Mouse (Mus musculus) forebrain, embryonic 13.5 days (tissue): ENCODE results near the gene Clstn2. TPM values are rescaled to one million over a fixed set of nuclear protein-coding genes. Genes with fewer than 3 reads are reported as not detected.
A peak's percentile ranks its signal among the peaks of the same experiment; 100 is the strongest.

Experiments
- ATAC-seq: fragments of 200-750 bp; cut with Nextera tagmentation; 2 replicates; pipeline ENCODE4 v1.8.0; 2017
- H3K27ac ChIP-seq: fragments of 300-500 bp; sonication (generic); 2 replicates; pipeline ENCODE4 v1.5.1; 2015; ENCODE audit warnings: inconsistent platforms, mild to moderate bottlenecking, moderate library complexity
- H3K27me3 ChIP-seq: fragments of 300-500 bp; sonication (generic); 2 replicates; pipeline ENCODE4 v1.6.1; 2015; ENCODE audit warnings: mild to moderate bottlenecking, inconsistent platforms
- H3K36me3 ChIP-seq: fragments of 300-500 bp; sonication (generic); 2 replicates; pipeline ENCODE4 v1.6.1; 2015; ENCODE audit warnings: mild to moderate bottlenecking, inconsistent platforms; ENCODE audit not compliant: poor library complexity, severe bottlenecking
- H3K4me1 ChIP-seq: fragments of 300-500 bp; sonication (generic); 2 replicates; pipeline ENCODE4 v1.6.1; 2015; ENCODE audit warnings: inconsistent platforms
- H3K4me2 ChIP-seq: fragments of 300-500 bp; sonication (generic); 2 replicates; pipeline ENCODE4 v1.6.1; 2015; ENCODE audit warnings: inconsistent platforms, mild to moderate bottlenecking, moderate library complexity
- H3K4me3 ChIP-seq: fragments of 300-500 bp; sonication (generic); 2 replicates; pipeline ENCODE4 v1.5.1; 2015; ENCODE audit warnings: mild to moderate bottlenecking, inconsistent platforms
- H3K9ac ChIP-seq: fragments of 300-500 bp; sonication (generic); 2 replicates; pipeline ENCODE4 v1.6.1; 2015; ENCODE audit warnings: mild to moderate bottlenecking, inconsistent platforms
- H3K9me3 ChIP-seq: fragments of 300-500 bp; sonication (generic); replicated peaks from 2 replicates; pipeline ENCODE4 v1.6.1; 2016; ENCODE audit warnings: inconsistent platforms
- WGBS: fragments of 180-500 bp; shearing (Covaris S2); methylation state at CpG from one replicate; pipeline ENCODE4 v1.1.7; 2015; 5-methylcytosine and 5-hydroxymethylcytosine counted together
- polyA plus RNA-seq: library from polyadenylated mRNA; unstranded; fragments of >200 nt; fragmentation: Nextera tagmentation; extraction: Ambion mirVana; gene quantifications from 2 replicates; pipeline ENCODE4 v1.2.1, GENCODE M21; 2015

The Clstn2 gene
- polyA plus RNA-seq, 1 experiment from 2014 or later = 3.8 TPM

- Histone ChIP-seq H3K36me3 (no peaks in the 10 kb centered on the region), H3K27ac (no peak overlapping the region), H3K4me1 (0 out of 2 replicates have a peak, but pooled peaks cover 5% of the 10 kb centered on the region), H3K4me3 (no peak overlapping the region), H3K27me3 (no peaks in the 10 kb centered on the region), H3K9me3 (no peaks in the 10 kb centered on the region), H3K4me2 (no peak overlapping the region), H3K9ac (no peak overlapping the region)
- 0 out of 2 replicates have a peak, but pooled peaks have one; percentile 36 for ATAC-seq
- WGBS = 68% methylated on average over 5 of the region's 5 CpGs
These were observed 16.4 kb downstream of the Clstn2 start for GRCm38 (mm10) chr9:98016576-98016975.

- no peak for ATAC-seq
- Histone ChIP-seq H3K4me2 (no peak overlapping the region), H3K9me3 (no peaks in the 10 kb centered on the region), H3K36me3 (no peaks in the 10 kb centered on the region), H3K4me3 (no peak overlapping the region), H3K27me3 (no peaks in the 10 kb centered on the region), H3K4me1 (peaks cover 16% of the 10 kb centered on the region; the same call in 1 of the 2 replicates), H3K9ac (no peak overlapping the region), H3K27ac (no peak overlapping the region)
- 70% methylated on average over 5 of the region's 5 CpGs for WGBS
These were observed 36.6 kb downstream of the Clstn2 start for GRCm38 (mm10) chr9:97996349-97996748.

GRCm38 (mm10) chr9:97995723-97996122 lies 37.3 kb downstream of the Clstn2 start:
- Histone ChIP-seq H3K9me3 (no peaks in the 10 kb centered on the region), H3K9ac (no peak overlapping the region), H3K27ac (no peak overlapping the region), H3K4me1 (peaks cover 16% of the 10 kb centered on the region; the same call in 1 of the 2 replicates), H3K27me3 (no peaks in the 10 kb centered on the region), H3K36me3 (no peaks in the 10 kb centered on the region), H3K4me3 (no peak overlapping the region), H3K4me2 (no peak overlapping the region)
- WGBS = 55% methylated on average over 4 of the region's 4 CpGs
- no peak for ATAC-seq

- peak; percentile 45; the same call in 1 of the 2 replicates for ATAC-seq
- H3K4me3 ChIP-seq = no peak overlapping the region
- no peak overlapping the region for H3K4me2 ChIP-seq
- no peaks in the 10 kb centered on the region for H3K36me3 ChIP-seq
- 35% methylated on average over 4 of the region's 4 CpGs for WGBS
- no peaks in the 10 kb centered on the region for H3K9me3 ChIP-seq
- H3K9ac ChIP-seq = no peak overlapping the region
- H3K27me3 ChIP-seq = no peaks in the 10 kb centered on the region
- H3K4me1 ChIP-seq = peaks cover 16% of the 10 kb centered on the region; the same call in 1 of the 2 replicates
- no peak overlapping the region for H3K27ac ChIP-seq
These were observed 40.9 kb downstream of the Clstn2 start for GRCm38 (mm10) chr9:97992131-97992530.

- Histone ChIP-seq H3K27ac (no peak overlapping the region), H3K36me3 (no peaks in the 10 kb centered on the region), H3K4me3 (no peak overlapping the region), H3K27me3 (no peaks in the 10 kb centered on the region), H3K9me3 (no peaks in the 10 kb centered on the region), H3K4me2 (no peak overlapping the region), H3K9ac (no peak overlapping the region), H3K4me1 (no peaks in the 10 kb centered on the region)
- 84% methylated on average over 3 of the region's 3 CpGs for WGBS
- ATAC-seq = no peak
These were observed 55.6 kb downstream of the Clstn2 start for GRCm38 (mm10) chr9:97977339-97977738.

- Histone ChIP-seq H3K4me2 (no peak overlapping the region), H3K27ac (no peak overlapping the region), H3K9me3 (no peaks in the 10 kb centered on the region), H3K4me3 (no peak overlapping the region), H3K27me3 (no peaks in the 10 kb centered on the region), H3K36me3 (no peaks in the 10 kb centered on the region), H3K4me1 (no peaks in the 10 kb centered on the region), H3K9ac (no peak overlapping the region)
- no peak for ATAC-seq
- 83% methylated on average over 13 of the region's 13 CpGs for WGBS
These were observed 58.1 kb downstream of the Clstn2 start for GRCm38 (mm10) chr9:97974801-97975347.

- WGBS = 57% methylated on average over 4 of the region's 4 CpGs
- Histone ChIP-seq H3K4me1 (peaks cover 6% of the 10 kb centered on the region), H3K9ac (no peak overlapping the region), H3K27me3 (no peaks in the 10 kb centered on the region), H3K4me3 (no peak overlapping the region), H3K4me2 (no peak overlapping the region), H3K9me3 (no peaks in the 10 kb centered on the region), H3K36me3 (no peaks in the 10 kb centered on the region), H3K27ac (peak overlapping the region; percentile 19; the same call in 1 of the 2 replicates)
- ATAC-seq = peak; percentile 80
These were observed 66.3 kb downstream of the Clstn2 start for GRCm38 (mm10) chr9:97966691-97967090.

GRCm38 (mm10) chr9:97957508-97957907 lies 75.5 kb downstream of the Clstn2 start:
- Histone ChIP-seq H3K9ac (no peak overlapping the region), H3K27ac (no peak overlapping the region), H3K9me3 (no peaks in the 10 kb centered on the region), H3K4me3 (no peak overlapping the region), H3K4me1 (peaks cover 13% of the 10 kb centered on the region), H3K27me3 (no peaks in the 10 kb centered on the region), H3K36me3 (no peaks in the 10 kb centered on the region), H3K4me2 (no peak overlapping the region)
- ATAC-seq = no peak
- WGBS = 90% methylated on average over 8 of the region's 8 CpGs

GRCm38 (mm10) chr9:97956407-97957106 lies 76.4 kb downstream of the Clstn2 start:
- no peak overlapping the region for H3K4me3 ChIP-seq
- peaks cover 13% of the 10 kb centered on the region for H3K4me1 ChIP-seq
- H3K9ac ChIP-seq = no peak overlapping the region
- no peaks in the 10 kb centered on the region for H3K9me3 ChIP-seq
- no peak overlapping the region for H3K4me2 ChIP-seq
- ATAC-seq = peak; percentile 86
- WGBS = 59% methylated on average over 4 of the region's 4 CpGs
- no peaks in the 10 kb centered on the region for H3K36me3 ChIP-seq
- peak overlapping the region; percentile 54 for H3K27ac ChIP-seq
- H3K27me3 ChIP-seq = no peaks in the 10 kb centered on the region

GRCm38 (mm10) chr9:97953746-97954359 lies 79.1 kb downstream of the Clstn2 start:
- Histone ChIP-seq H3K9me3 (no peaks in the 10 kb centered on the region), H3K27ac (no peak overlapping the region), H3K4me1 (peaks cover 13% of the 10 kb centered on the region), H3K4me2 (no peak overlapping the region), H3K36me3 (no peaks in the 10 kb centered on the region), H3K9ac (no peak overlapping the region), H3K27me3 (no peaks in the 10 kb centered on the region), H3K4me3 (no peak overlapping the region)
- no peak for ATAC-seq
- WGBS = 91% methylated on average over 8 of the region's 8 CpGs

GRCm38 (mm10) chr9:97950378-97951006 lies 82.5 kb downstream of the Clstn2 start:
- ATAC-seq = no peak
- Histone ChIP-seq H3K4me3 (no peak overlapping the region), H3K27me3 (no peaks in the 10 kb centered on the region), H3K9me3 (no peaks in the 10 kb centered on the region), H3K27ac (no peak overlapping the region), H3K36me3 (no peaks in the 10 kb centered on the region), H3K4me1 (no peaks in the 10 kb centered on the region), H3K9ac (no peak overlapping the region), H3K4me2 (no peak overlapping the region)
- 85% methylated on average over 6 of the region's 6 CpGs for WGBS

GRCm38 (mm10) chr9:97919326-97919725 lies 113.7 kb downstream of the Clstn2 start:
- ATAC-seq = no peak
- H3K4me3 ChIP-seq = no peak overlapping the region
- H3K4me1 ChIP-seq = no peaks in the 10 kb centered on the region
- 90% methylated on average over 4 of the region's 4 CpGs for WGBS
- no peaks in the 10 kb centered on the region for H3K9me3 ChIP-seq
- no peaks in the 10 kb centered on the region for H3K36me3 ChIP-seq
- no peak overlapping the region for H3K4me2 ChIP-seq
- no peak overlapping the region for H3K27ac ChIP-seq
- no peak overlapping the region for H3K9ac ChIP-seq
- no peaks in the 10 kb centered on the region for H3K27me3 ChIP-seq
